Mouse (Mus musculus) thymus, adult 2 months (tissue): ENCODE data around the gene Itgb6.

ENCODE experiments used
- CTCF ChIP-seq: fragments of 200-500 bp; IDR thresholded peaks from 2 replicates; pipeline ENCODE4 v1.5.1; 2012; ENCODE audit warnings: mild to moderate bottlenecking, control low read depth, low read length, moderate library complexity, borderline replicate concordance; ENCODE audit not compliant: control insufficient read depth, poor library complexity, insufficient read depth; ENCODE audit errors: extremely low read depth
- POLR2A ChIP-seq: fragments of 200-500 bp; IDR thresholded peaks from 2 replicates; pipeline ENCODE4 v1.6.1; 2012; ENCODE audit warnings: mild to moderate bottlenecking, low read length, control low read depth, moderate library complexity; ENCODE audit not compliant: control insufficient read depth, poor library complexity, insufficient read depth; ENCODE audit errors: extremely low read depth

GRCm38 (mm10) chr2:60640342-60640672 is 82.1 kb downstream of the Itgb6 start:
- TF ChIP-seq POLR2A (no peak), CTCF (no peak)
